Mouse (Mus musculus) spleen, postnatal 36 days (tissue): ENCODE measurements around the gene Tmem131l.

ENCODE experiments used
- DNase-seq, 2 experiments: peaks; one replicate each; pipeline ENCODE4 v3.0.0; 2022; ENCODE audit warnings: low spot score in 2 of 2, mixed read lengths in 1 of 2

Gene Tmem131l

GRCm38 (mm10) chr3:83865216-83865615 is 174.8 kb downstream of the Tmem131l start:
- DNase-seq: no peak

- no peak for DNase-seq
These were observed 175.9 kb downstream of the Tmem131l start for GRCm38 (mm10) chr3:83864064-83864548.

GRCm38 (mm10) chr3:83862956-83863355 is 177.0 kb downstream of the Tmem131l start:
- DNase-seq: peak; percentile 85 to 88

- no peak for DNase-seq
These were observed 180.4 kb downstream of the Tmem131l start for GRCm38 (mm10) chr3:83859595-83859994.

- no peak for DNase-seq
These were observed 180.9 kb downstream of the Tmem131l start for GRCm38 (mm10) chr3:83859071-83859470.

- no peak for DNase-seq
These were observed 182.4 kb downstream of the Tmem131l start for GRCm38 (mm10) chr3:83857621-83858020.

- DNase-seq: no peak
These were observed 184.3 kb downstream of the Tmem131l start for GRCm38 (mm10) chr3:83855643-83856042.

GRCm38 (mm10) chr3:83849341-83849740 is 190.6 kb downstream of the Tmem131l start:
- no peak for DNase-seq
